Mouse (Mus musculus) stomach, postnatal 0 days (tissue): Measurements from ENCODE around the gene S100z. TPM values are rescaled to one million over a fixed set of nuclear protein-coding genes. Genes with fewer than 3 reads are reported as not detected.

Experiments
- ATAC-seq: fragments of 200-750 bp; cut with Nextera tagmentation; 2 replicates; pipeline ENCODE4 v1.8.0; 2017; ENCODE audit not compliant: low FRiP score, low TSS enrichment
- DNase-seq: peaks from one replicate; pipeline ENCODE4 v3.0.0-alpha.2; 2016; ENCODE audit warnings: low spot score
- H3K27ac ChIP-seq: fragments of 300-500 bp; sonication (generic); replicated peaks from 2 replicates; pipeline ENCODE4 v1.5.1; 2014; ENCODE audit warnings: mild to moderate bottlenecking, control low read depth
- H3K27me3 ChIP-seq: fragments of 300-500 bp; sonication (generic); 2 replicates; pipeline ENCODE4 v1.6.1; 2014; ENCODE audit warnings: low read length; ENCODE audit not compliant: control insufficient read depth, insufficient read depth
- H3K36me3 ChIP-seq: fragments of 300-500 bp; sonication (generic); 2 replicates; pipeline ENCODE4 v1.6.1; 2014; ENCODE audit warnings: low read length, mixed read lengths; ENCODE audit not compliant: control insufficient read depth, insufficient read depth
- H3K4me1 ChIP-seq: fragments of 300-500 bp; sonication (generic); replicated peaks from 2 replicates; pipeline ENCODE4 v1.6.1; 2014; ENCODE audit warnings: antibody characterized with exemption; ENCODE audit not compliant: control insufficient read depth, insufficient read depth
- H3K4me2 ChIP-seq: fragments of 300-500 bp; sonication (generic); replicated peaks from 2 replicates; pipeline ENCODE4 v1.6.1; 2014; ENCODE audit warnings: low read depth, mild to moderate bottlenecking, control low read depth, moderate library complexity
- H3K4me3 ChIP-seq: fragments of 300-500 bp; sonication (generic); 2 replicates; pipeline ENCODE4 v1.5.1; 2014; ENCODE audit warnings: low read depth, low read length, control low read depth
- H3K9ac ChIP-seq: fragments of 300-500 bp; sonication (generic); 2 replicates; pipeline ENCODE4 v1.6.1; 2014; ENCODE audit warnings: mild to moderate bottlenecking, low read length, control low read depth, mixed read lengths
- H3K9me3 ChIP-seq: fragments of 300-500 bp; sonication (generic); 2 replicates; pipeline ENCODE4 v1.6.1; 2016; ENCODE audit warnings: low read length; ENCODE audit not compliant: control insufficient read depth
- CTCF ChIP-seq: IDR thresholded peaks from 2 replicates; pipeline ENCODE4 v1.5.1; 2016; ENCODE audit warnings: antibody characterized with exemption, low read depth, mild to moderate bottlenecking, moderate library complexity
- EP300 ChIP-seq: optimal IDR thresholded peaks from 2 replicates; pipeline ENCODE3; 2016; ENCODE audit warnings: antibody characterized with exemption
- WGBS: fragments of 180-500 bp; shearing (Covaris S2); extraction: QIAGEN DNeasy Blood & Tissue Kit; methylation state at CpG from one replicate; pipeline ENCODE4 v1.1.7; 2014; 5-methylcytosine and 5-hydroxymethylcytosine counted together
- polyA plus RNA-seq: library from polyadenylated mRNA; unstranded; fragments of >200 nt; fragmentation: Nextera tagmentation; extraction: Ambion mirVana; gene quantifications from 2 replicates; pipeline ENCODE4 v1.2.1, GENCODE M21; 2015

The S100z gene
- polyA plus RNA-seq, 1 experiment from 2014 or later, result 0.38 TPM

GRCm38 (mm10) chr13:95474294-95474693, 4.2 kb downstream of the S100z start:
- DNase-seq (no peak), ATAC-seq (no peak)
- no peak overlapping the region for H3K9ac ChIP-seq
- H3K9me3 ChIP-seq, result no peaks in the 10 kb centered on the region
- no peak for TF ChIP-seq CTCF
- no peaks in the 10 kb centered on the region for H3K36me3 ChIP-seq
- no peak overlapping the region for H3K27ac ChIP-seq
- no peak overlapping the region for H3K4me3 ChIP-seq
- no peaks in the 10 kb centered on the region for H3K4me1 ChIP-seq
- H3K4me2 ChIP-seq, result no peak overlapping the region
- H3K27me3 ChIP-seq, result no peaks in the 10 kb centered on the region
- WGBS, result 83% methylated on average over 3 of the region's 3 CpGs

GRCm38 (mm10) chr13:95470970-95471369, 7.6 kb downstream of the S100z start:
- H3K9me3 ChIP-seq, result no peaks in the 10 kb centered on the region
- no peak overlapping the region for H3K4me2 ChIP-seq
- TF ChIP-seq CTCF (peak; percentile 67), EP300 (no peak)
- no peaks in the 10 kb centered on the region for H3K4me1 ChIP-seq
- no peaks in the 10 kb centered on the region for H3K36me3 ChIP-seq
- ATAC-seq (0 out of 2 replicates have a peak, but pooled peaks have one; percentile 38), DNase-seq (no peak)
- H3K27ac ChIP-seq, result no peak overlapping the region
- H3K27me3 ChIP-seq, result no peaks in the 10 kb centered on the region
- WGBS, result 68% methylated on average over 2 of the region's 2 CpGs
- no peak overlapping the region for H3K9ac ChIP-seq
- H3K4me3 ChIP-seq, result no peak overlapping the region

- no peak overlapping the region for H3K9ac ChIP-seq
- 70% methylated on average over 2 of the region's 2 CpGs for WGBS
- no peak for TF ChIP-seq CTCF
- no peak for TF ChIP-seq EP300
- H3K27ac ChIP-seq, result no peak overlapping the region
- no peaks in the 10 kb centered on the region for H3K9me3 ChIP-seq
- no peaks in the 10 kb centered on the region for H3K36me3 ChIP-seq
- H3K4me3 ChIP-seq, result no peak overlapping the region
- H3K4me1 ChIP-seq, result no peaks in the 10 kb centered on the region
- DNase-seq (no peak), ATAC-seq (no peak)
- no peaks in the 10 kb centered on the region for H3K27me3 ChIP-seq
- H3K4me2 ChIP-seq, result no peak overlapping the region
These were observed 27.0 kb downstream of the S100z start for GRCm38 (mm10) chr13:95451529-95451928.

- Histone ChIP-seq H3K27me3 (no peaks in the 10 kb centered on the region), H3K4me2 (no peak overlapping the region), H3K27ac (no peak overlapping the region), H3K36me3 (no peaks in the 10 kb centered on the region), H3K4me1 (no peaks in the 10 kb centered on the region), H3K9ac (no peak overlapping the region), H3K4me3 (no peak overlapping the region), H3K9me3 (no peaks in the 10 kb centered on the region)
- 89% methylated on average over 9 of the region's 9 CpGs for WGBS
- ATAC-seq, result no peak
- TF ChIP-seq EP300, result no peak
- no peak for TF ChIP-seq CTCF
- DNase-seq, result no peak
These were observed 27.8 kb downstream of the S100z start for GRCm38 (mm10) chr13:95450636-95451210.

GRCm38 (mm10) chr13:95449730-95450129, 28.8 kb downstream of the S100z start:
- Histone ChIP-seq H3K27me3 (no peaks in the 10 kb centered on the region), H3K4me1 (no peaks in the 10 kb centered on the region), H3K9ac (no peak overlapping the region), H3K4me3 (no peak overlapping the region), H3K27ac (no peak overlapping the region), H3K4me2 (no peak overlapping the region), H3K9me3 (no peaks in the 10 kb centered on the region), H3K36me3 (no peaks in the 10 kb centered on the region)
- ATAC-seq (no peak), DNase-seq (no peak)
- WGBS, result 68% methylated on average over 3 of the region's 3 CpGs
- TF ChIP-seq CTCF (no peak), EP300 (no peak)

- no peaks in the 10 kb centered on the region for H3K36me3 ChIP-seq
- ATAC-seq (no peak), DNase-seq (no peak)
- no peak within 1 kb of the TSS for H3K9ac ChIP-seq
- TF ChIP-seq EP300 (no peak), CTCF (no peak)
- H3K4me1 ChIP-seq, result no peaks in the 10 kb centered on the region
- peak within 1 kb of the TSS; percentile 73 for H3K4me2 ChIP-seq
- H3K4me3 ChIP-seq, result peak within 1 kb of the TSS; percentile 42
- H3K27me3 ChIP-seq, result peaks cover 10% of the 10 kb centered on the region
- H3K9me3 ChIP-seq, result no peaks in the 10 kb centered on the region
- WGBS, result 68% methylated on average over 11 of the region's 11 CpGs
- no peak within 1 kb of the TSS for H3K27ac ChIP-seq
These were observed 33.7 kb downstream of the S100z start, which contains the start of gene Crhbp for GRCm38 (mm10) chr13:95444824-95445223. Gene Crhbp, minus strand, starts transcription at chr13:95444924.
